Mouse (Mus musculus): ENCODE data around the gene Cldn10. TPM values are rescaled to one million over a fixed set of nuclear protein-coding genes. Genes with fewer than 3 reads are reported as not detected.
A peak's percentile ranks its signal among the peaks of the same experiment; 100 is the strongest.

Gene Cldn10
- polyA plus RNA-seq, 1 experiment from 2014 or later = 0.70 TPM

- 66% methylated on average over 7 of the region's 7 CpGs for WGBS
- Histone ChIP-seq H3K27ac (no peak overlapping the region), H3K36me3 (peaks cover 26% of the 10 kb centered on the region)
Observed at GRCm38 (mm10) chr14:118920654-118921053, 132.9 kb downstream of the Cldn10 start.

GRCm38 (mm10) chr14:118922251-118922650, 134.5 kb downstream of the Cldn10 start:
- 16% methylated on average over 22 of the region's 22 CpGs for WGBS
- H3K4me1 ChIP-seq = peaks cover 33% of the 10 kb centered on the region
- DNase-seq (ENCODE audit: low spot score) = no peak

More at GRCm38 (mm10) chr14:118920654-118921053, 132.9 kb downstream of the Cldn10 start:
- peaks cover 20% of the 10 kb centered on the region for H3K27me3 ChIP-seq (ENCODE audit: insufficient read depth, poor library complexity, severe bottlenecking)
- H3K9me3 ChIP-seq = no peaks in the 10 kb centered on the region
- peaks cover 30% of the 10 kb centered on the region for H3K4me1 ChIP-seq
- DNase-seq (ENCODE audit: low spot score) = no peak
- no peak overlapping the region for H3K4me3 ChIP-seq

GRCm38 (mm10) chr14:118922667-118923184, 135.0 kb downstream of the Cldn10 start:
- Histone ChIP-seq H3K27ac (peak overlapping the region; percentile 64; the same call in 1 of the 2 replicates), H3K36me3 (peaks cover 12% of the 10 kb centered on the region), H3K4me1 (peaks cover 33% of the 10 kb centered on the region), H3K4me3 (peak overlapping the region; percentile 63), H3K9me3 (no peaks in the 10 kb centered on the region), H3K27me3 (ENCODE audit: insufficient read depth, poor library complexity, severe bottlenecking) (peaks cover 20% of the 10 kb centered on the region)
- DNase-seq (ENCODE audit: low spot score) = peak; percentile 76
- WGBS = under 1% methylated on average over 47 of the region's 47 CpGs

More at GRCm38 (mm10) chr14:118922251-118922650, 134.5 kb downstream of the Cldn10 start:
- H3K27ac ChIP-seq = peak overlapping the region; percentile 64; the same call in 1 of the 2 replicates
- no peaks in the 10 kb centered on the region for H3K9me3 ChIP-seq
- peaks cover 20% of the 10 kb centered on the region for H3K27me3 ChIP-seq (ENCODE audit: insufficient read depth, poor library complexity, severe bottlenecking)
- peaks cover 17% of the 10 kb centered on the region for H3K36me3 ChIP-seq
- peak overlapping the region; percentile 63 for H3K4me3 ChIP-seq

Other genes starting within 250 kb of the Cldn10 start
- gene Abcc4, start 81.7 kb upstream of the Cldn10 start, polyA plus RNA-seq (2016; fragmentation: Nextera tagmentation; extraction: Ambion mirVana) = 1.9 TPM in 2 replicates
- gene Dzip1, start 137.6 kb downstream of the Cldn10 start, polyA plus RNA-seq (2016; fragmentation: Nextera tagmentation; extraction: Ambion mirVana) = 8.8 and 15.3 TPM in 2 replicates
- gene Dnajc3, start 150.1 kb downstream of the Cldn10 start, polyA plus RNA-seq (2016; fragmentation: Nextera tagmentation; extraction: Ambion mirVana) = 38.0 and 44.3 TPM in 2 replicates